9 mouse cellular contexts compared by ENCODE assay signal in genomic region chr13:25933246-25933645, GRCm38 (mm10).
DNase-seq lines count a peak whose midpoint lies in the region; ATAC-seq and TF ChIP-seq lines count a peak whose summit lies in the region.
"Had no signal": no experiment of that assay in that cellular context is flagged by ENCODE, and none has a peak within 500 bp of the region (broad histone marks: within the 10 kb centered on the region; RNA-seq: fewer than 3 reads in every experiment).

No protein-coding gene starts in this region.

- no peak for DNase-seq in heart, adult 11 months
- DNase-seq in brain, embryonic 14.5 days (ENCODE audit: low read depth), result peak; percentile 84
- peak; percentile 76 for DNase-seq in forebrain, embryonic 14.5 days (ENCODE audit: low spot score)
- peak; percentile 93 for DNase-seq in midbrain, embryonic 11.5 days (ENCODE audit: low spot score, missing footprints)
- no peak for DNase-seq in urinary bladder, postnatal 4 days (ENCODE audit: low spot score in 2 of 2)
- no peak for DNase-seq in layer of hippocampus, postnatal 36 days

- TF ChIP-seq CTCF in brain, embryonic 14.5 days (IDR thresholded peaks at IDR 0.05; ENCODE audit: borderline replicate concordance, extremely low read depth, insufficient read depth, insufficient read length), result no peak

- H3K9me3 ChIP-seq in heart, embryonic 16.5 days (replicated peaks; ENCODE audit: control insufficient read depth, low read length), result no peaks in the 10 kb centered on the region
- H3K9me3 ChIP-seq in forebrain, embryonic 14.5 days (replicated peaks; ENCODE audit: control insufficient read depth, low read length), result no peaks in the 10 kb centered on the region
- no peaks in the 10 kb centered on the region for H3K9me3 ChIP-seq in midbrain, embryonic 11.5 days (ENCODE audit: control insufficient read depth, low read length)
- no peaks in the 10 kb centered on the region for H3K9me3 ChIP-seq in liver, embryonic 12.5 days (replicated peaks)

- no peak overlapping the region for H3K4me2 ChIP-seq in heart, embryonic 16.5 days (ENCODE audit: low read depth, low read length)
- no peak overlapping the region for H3K4me2 ChIP-seq in forebrain, embryonic 14.5 days (ENCODE audit: low read length)
- no peak overlapping the region for H3K4me2 ChIP-seq in midbrain, embryonic 11.5 days
- no peak overlapping the region for H3K4me2 ChIP-seq in liver, embryonic 12.5 days

- no peaks in the 10 kb centered on the region for H3K36me3 ChIP-seq in heart, embryonic 16.5 days (ENCODE audit: control insufficient read depth, insufficient read depth)
- H3K36me3 ChIP-seq in forebrain, embryonic 14.5 days (ENCODE audit: control insufficient read depth, insufficient read depth, low read length), result no peaks in the 10 kb centered on the region
- no peaks in the 10 kb centered on the region for H3K36me3 ChIP-seq in midbrain, embryonic 11.5 days (ENCODE audit: control insufficient read depth, insufficient read depth, low read length)
- H3K36me3 ChIP-seq in liver, embryonic 12.5 days, result no peaks in the 10 kb centered on the region

- peaks cover 9% of the 10 kb centered on the region for H3K4me1 ChIP-seq in heart, embryonic 16.5 days (ENCODE audit: control insufficient read depth, insufficient read depth, low read length)
- H3K4me1 ChIP-seq in forebrain, embryonic 14.5 days (ENCODE audit: control insufficient read depth, insufficient read depth, low read length), result peaks cover 13% of the 10 kb centered on the region
- peaks cover 14% of the 10 kb centered on the region for H3K4me1 ChIP-seq in midbrain, embryonic 11.5 days (ENCODE audit: control insufficient read depth, insufficient read depth, low read length)
- no peaks in the 10 kb centered on the region for H3K4me1 ChIP-seq in liver, embryonic 12.5 days

- no peak for TF ChIP-seq POLR2A in brain, embryonic 14.5 days (IDR thresholded peaks at IDR 0.05; ENCODE audit: borderline replicate concordance, extremely low read depth, insufficient read depth, insufficient read length, poor library complexity, severe bottlenecking)

- peak overlapping the region; percentile 15 for H3K27ac ChIP-seq in heart, embryonic 16.5 days (ENCODE audit: low read length)
- H3K27ac ChIP-seq in forebrain, embryonic 14.5 days (ENCODE audit: low read depth, low read length), result peak overlapping the region; percentile 88
- peak overlapping the region; percentile 68 for H3K27ac ChIP-seq in midbrain, embryonic 11.5 days (ENCODE audit: low read depth, low read length)
- no peak overlapping the region for H3K27ac ChIP-seq in liver, embryonic 12.5 days

- no peak for ATAC-seq in heart, embryonic 16.5 days (replicated peaks; ENCODE audit: extremely low read depth, insufficient read depth, low FRiP score)
- ATAC-seq in forebrain, embryonic 14.5 days, result peak; percentile 49
- ATAC-seq in midbrain, embryonic 11.5 days (ENCODE audit: low FRiP score), result peak; percentile 69
- no peak for ATAC-seq in liver, embryonic 12.5 days
- ATAC-seq: CD4-positive, CD25-positive, alpha-beta regulatory T cell, adult 4 months had no signal

- H3K9ac ChIP-seq in heart, embryonic 16.5 days (ENCODE audit: low read length), result no peak overlapping the region
- no peak overlapping the region for H3K9ac ChIP-seq in forebrain, embryonic 14.5 days (ENCODE audit: low read length)
- H3K9ac ChIP-seq in midbrain, embryonic 11.5 days (ENCODE audit: low read length), result no peak overlapping the region
- H3K9ac ChIP-seq in liver, embryonic 12.5 days, result no peak overlapping the region

- H3K27me3 ChIP-seq in heart, embryonic 16.5 days (ENCODE audit: control insufficient read depth, insufficient read depth, low read length), result no peaks in the 10 kb centered on the region
- H3K27me3 ChIP-seq in forebrain, embryonic 14.5 days (replicated peaks; ENCODE audit: control insufficient read depth, insufficient read depth, low read length), result no peaks in the 10 kb centered on the region
- no peaks in the 10 kb centered on the region for H3K27me3 ChIP-seq in midbrain, embryonic 11.5 days (ENCODE audit: control insufficient read depth, insufficient read depth, low read length)
- no peaks in the 10 kb centered on the region for H3K27me3 ChIP-seq in liver, embryonic 12.5 days (replicated peaks)

- 52% methylated on average over 3 of the region's 3 CpGs for WGBS in heart, embryonic 16.5 days
- 0% methylated on average over 3 of the region's 3 CpGs for WGBS in forebrain, embryonic 14.5 days
- WGBS in midbrain, embryonic 11.5 days, result 31% methylated on average over 3 of the region's 3 CpGs
- 51% methylated on average over 3 of the region's 3 CpGs for WGBS in liver, embryonic 12.5 days (ENCODE audit: insufficient replicate concordance)

- no peak overlapping the region for H3K4me3 ChIP-seq in heart, embryonic 16.5 days (ENCODE audit: low read length)
- H3K4me3 ChIP-seq in forebrain, embryonic 14.5 days (ENCODE audit: low read depth, low read length), result no peak overlapping the region
- H3K4me3 ChIP-seq in midbrain, embryonic 11.5 days (ENCODE audit: low read depth, low read length), result no peak overlapping the region
- no peak overlapping the region for H3K4me3 ChIP-seq in liver, embryonic 12.5 days

Comparison
In these comparisons a context has a peak if more than half of its experiments do, and no peak if none do; other contexts are left out.
1. ATAC-seq: peak in forebrain, embryonic 14.5 days (single experiment) and midbrain, embryonic 11.5 days (single experiment); none in heart, embryonic 16.5 days (single experiment) and liver, embryonic 12.5 days (single experiment).
2. DNase-seq: peak in brain, embryonic 14.5 days (single experiment), forebrain, embryonic 14.5 days (single experiment) and midbrain, embryonic 11.5 days (single experiment); none in heart, adult 11 months (single experiment), urinary bladder, postnatal 4 days (0 of 2) and layer of hippocampus, postnatal 36 days (0 of 2).